Mouse (Mus musculus) right cerebral cortex, postnatal 4 days (tissue): ENCODE measurements at regions not wholly inside any gene's neighbourhood (a gene's known extent, or its start where the extent isn't known, plus 50 kb on each side); places are given as distances from the start of the nearest gene placed in this dataset.

Experiments
- DNase-seq: peaks from one replicate; pipeline ENCODE4 v3.0.0-alpha.2; 2022

DNA sequence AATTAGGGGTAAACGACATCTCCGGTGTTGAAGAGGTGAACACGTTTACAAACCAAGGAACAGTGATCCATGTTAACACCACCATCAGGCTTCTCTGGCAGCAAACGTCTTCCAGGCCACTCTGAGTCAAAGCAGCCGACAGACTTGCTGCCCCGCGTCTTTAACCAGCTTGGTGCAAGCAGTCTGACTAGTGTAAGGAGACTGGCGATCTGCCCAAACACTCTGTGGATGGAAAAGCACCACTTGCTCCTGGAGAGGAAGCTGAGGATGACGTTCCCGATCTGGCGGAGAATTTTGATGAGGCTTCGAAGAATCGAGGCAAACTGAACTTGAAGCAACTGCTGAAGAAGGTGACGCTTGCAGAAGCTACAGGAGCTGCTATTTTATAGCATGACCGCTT, 57.5 kb upstream of the Med13l start:
- peak; percentile 53 for DNase-seq

DNA sequence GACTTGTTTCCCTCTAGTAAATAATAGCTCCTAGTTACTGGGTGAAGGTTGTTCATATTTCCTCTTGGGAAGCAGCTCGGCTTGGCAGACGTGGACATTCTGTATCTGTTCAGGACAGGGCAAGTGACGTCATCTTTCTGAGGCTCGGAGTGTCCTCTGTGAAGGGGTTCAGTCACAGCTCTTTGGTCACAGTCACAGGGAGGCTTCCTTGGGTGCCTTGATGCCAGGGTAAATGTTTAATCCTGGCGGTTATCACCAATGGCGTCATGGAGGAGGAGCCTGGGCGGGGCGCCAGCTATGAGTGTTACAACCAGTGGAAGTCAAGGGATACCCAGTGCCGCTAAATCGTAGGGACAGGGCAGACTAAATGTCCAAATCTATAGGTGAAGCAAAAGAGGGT, 56.3 kb upstream of the Med13l start:
- DNase-seq: no peak

DNA sequence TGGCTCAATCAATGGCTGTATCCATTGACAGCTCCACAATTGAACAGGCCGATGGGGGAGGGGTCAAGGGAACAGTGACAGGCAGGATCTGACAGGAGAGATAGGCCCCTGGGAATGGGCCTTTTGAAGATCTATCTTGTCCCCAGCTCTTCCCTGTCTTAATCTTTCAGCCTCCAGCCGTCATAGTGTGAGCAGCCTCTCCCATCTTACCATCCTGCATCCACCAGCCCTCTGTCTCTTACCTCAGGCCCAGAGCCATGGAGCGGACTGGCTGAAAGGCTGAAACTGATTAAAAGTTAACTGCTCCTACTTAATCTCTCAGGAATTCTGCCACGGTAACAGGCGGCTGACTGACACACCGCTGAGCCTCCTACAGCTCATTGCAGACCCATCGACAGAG, 55.6 kb upstream of the Med13l start:
- no peak for DNase-seq

DNA sequence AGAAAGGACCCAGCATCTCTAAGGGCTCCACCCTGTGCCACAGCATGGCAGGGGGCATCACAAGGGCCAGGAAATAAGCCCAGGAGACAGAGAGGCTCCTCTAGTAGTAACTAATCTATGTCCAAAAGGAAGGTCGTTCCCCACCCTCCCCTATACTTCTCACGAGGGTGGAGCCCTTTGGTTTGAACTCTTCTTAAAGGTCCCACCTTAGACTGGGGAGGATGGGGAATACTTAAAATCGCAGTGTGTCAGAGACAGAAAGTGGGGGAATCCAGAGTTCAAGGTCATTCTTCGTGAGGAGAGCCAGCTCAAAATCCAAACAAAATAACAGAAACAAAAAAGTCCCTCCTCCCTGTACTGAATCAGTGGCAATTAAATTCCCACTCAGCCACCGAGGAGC, 50.6 kb upstream of the Med13l start:
- DNase-seq: no peak
